Mouse (Mus musculus): ENCODE measurements at regions not wholly inside any gene's neighbourhood (a gene's known extent, or its start where the extent isn't known, plus 50 kb on each side); places are given as distances from the start of the nearest gene placed in this dataset.

DNA sequence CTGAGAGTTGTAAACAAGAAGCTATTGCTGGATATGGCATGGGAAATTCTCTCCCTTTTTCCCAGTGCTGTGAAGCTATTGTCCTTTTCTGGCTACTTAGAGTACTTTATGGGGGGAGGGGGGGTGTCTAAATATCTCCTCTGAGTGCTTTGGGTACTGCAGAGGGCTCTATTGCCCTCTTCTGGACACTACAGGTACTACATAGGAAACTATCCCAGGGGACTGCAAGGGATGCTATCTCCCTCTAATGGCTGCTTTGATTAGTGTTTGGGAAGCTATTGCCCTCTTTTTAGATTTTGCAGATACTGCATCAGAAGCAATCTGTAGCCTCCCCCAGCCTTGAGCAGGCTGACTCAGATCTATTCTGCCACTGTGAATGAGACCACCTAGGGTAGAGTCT lies 55.8 kb upstream of the 5430402E10Rik start:
- Histone ChIP-seq H3K79me2 (replicated peaks; ENCODE audit: control insufficient read depth, insufficient read depth, low read length) (no peaks in the 10 kb centered on the region), H3K27me3 (ENCODE audit: control insufficient read depth, insufficient read depth, low read length) (no peaks in the 10 kb centered on the region), H3K9ac (ENCODE audit: low read depth, low read length) (no peak overlapping the region), H3K36me3 (ENCODE audit: control insufficient read depth, insufficient read depth, low read length) (no peaks in the 10 kb centered on the region), H3K4me3 (no peak overlapping the region), H3K4me1 (ENCODE audit: control insufficient read depth, insufficient read depth, low read length) (no peaks in the 10 kb centered on the region), H3K27ac (no peak overlapping the region)
- DNase-seq = no peak
- intact Hi-C loops (cut with DNase I) = no loop called here
- no peak for TF ChIP-seq POLR2A (IDR thresholded peaks at IDR 0.05; ENCODE audit: insufficient read depth, low read depth, low read length)
- TF ChIP-seq CTCF (IDR thresholded peaks at IDR 0.05) = peak; percentile 63

Data from heart, adult 2 months (tissue).